Mouse (Mus musculus): ENCODE measurements around the gene C9.

Gene C9

GRCm38 (mm10) chr15:6483561-6483960 lies 38.4 kb downstream of the C9 start:
- no peak for DNase-seq (ENCODE audit: low spot score in 2 of 2)

- no peak for DNase-seq (ENCODE audit: low spot score in 2 of 2)
These were observed 47.3 kb downstream of the C9 start for GRCm38 (mm10) chr15:6492386-6492785.

- DNase-seq (ENCODE audit: low spot score in 2 of 2): no peak
These were observed 53.4 kb downstream of the C9 start for GRCm38 (mm10) chr15:6498396-6499070.

DNA sequence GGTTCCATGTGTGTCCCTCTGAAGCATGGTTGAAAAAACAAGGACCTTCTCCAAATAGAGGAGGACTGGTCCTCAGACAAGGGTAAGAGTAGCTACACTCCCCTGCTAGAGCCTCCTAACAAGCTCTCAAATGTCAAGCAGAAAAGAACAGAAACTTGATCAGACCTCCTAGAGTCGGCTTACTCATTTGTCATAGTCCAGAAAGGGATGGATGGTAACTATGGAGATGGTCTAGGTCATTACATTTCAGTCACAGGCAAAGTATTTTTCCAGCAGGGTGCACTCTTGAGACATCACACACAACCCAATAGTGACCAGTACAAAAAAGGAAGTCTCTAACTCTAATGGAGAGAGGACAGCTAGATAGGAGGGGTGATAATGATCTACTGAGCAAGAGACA lies 55.7 kb downstream of the C9 start:
- peak in 1 of 2 experiments; percentile 11 for DNase-seq (ENCODE audit: low spot score in 2 of 2)

- DNase-seq (ENCODE audit: low spot score in 2 of 2): no peak
These were observed 72.4 kb downstream of the C9 start for GRCm38 (mm10) chr15:6517525-6517924.

DNA sequence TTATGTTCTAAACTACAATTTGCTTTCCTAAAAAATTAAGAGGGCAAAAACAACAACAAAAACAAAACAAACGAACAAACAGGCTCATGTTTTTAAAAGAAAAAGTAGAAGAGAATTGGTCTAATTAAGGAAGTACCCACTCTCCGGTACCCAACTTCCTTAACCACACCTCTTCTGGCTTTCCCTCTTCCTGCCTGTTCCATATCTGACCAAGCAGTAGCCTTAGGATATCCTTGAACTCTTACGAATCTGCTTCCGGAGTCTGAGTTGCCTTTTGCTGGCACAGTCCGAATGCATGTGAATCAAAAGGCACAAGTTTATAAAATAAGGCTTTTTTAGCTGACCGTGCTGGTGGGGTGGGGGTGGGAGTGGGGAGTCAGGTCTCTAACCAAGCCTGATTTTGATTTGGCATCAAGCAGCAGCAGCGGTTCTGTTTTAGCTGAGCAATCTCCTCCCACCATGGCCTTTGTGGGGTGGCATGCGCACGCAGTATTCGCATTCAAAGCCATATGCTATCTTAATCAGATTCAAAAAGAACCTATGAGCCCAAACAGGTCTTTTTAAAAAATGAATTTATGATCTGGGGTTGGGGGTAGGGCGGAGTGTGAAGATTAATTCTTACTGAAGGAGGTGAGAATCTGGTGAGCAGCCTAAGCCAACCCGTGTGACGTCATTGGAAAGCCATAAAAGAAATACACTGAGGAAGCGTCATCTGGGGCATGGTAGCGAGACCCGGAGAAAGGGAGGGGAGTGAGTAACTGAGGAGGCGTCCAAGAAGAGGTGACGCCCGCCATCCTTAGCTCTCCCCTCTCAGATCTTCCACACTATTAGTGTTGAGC lies 74.5 kb downstream of the C9 start:
- DNase-seq (ENCODE audit: low spot score in 2 of 2): no peak

- no peak for DNase-seq (ENCODE audit: low spot score in 2 of 2)
These were observed 75.5 kb downstream of the C9 start for GRCm38 (mm10) chr15:6520505-6521155.

DNA sequence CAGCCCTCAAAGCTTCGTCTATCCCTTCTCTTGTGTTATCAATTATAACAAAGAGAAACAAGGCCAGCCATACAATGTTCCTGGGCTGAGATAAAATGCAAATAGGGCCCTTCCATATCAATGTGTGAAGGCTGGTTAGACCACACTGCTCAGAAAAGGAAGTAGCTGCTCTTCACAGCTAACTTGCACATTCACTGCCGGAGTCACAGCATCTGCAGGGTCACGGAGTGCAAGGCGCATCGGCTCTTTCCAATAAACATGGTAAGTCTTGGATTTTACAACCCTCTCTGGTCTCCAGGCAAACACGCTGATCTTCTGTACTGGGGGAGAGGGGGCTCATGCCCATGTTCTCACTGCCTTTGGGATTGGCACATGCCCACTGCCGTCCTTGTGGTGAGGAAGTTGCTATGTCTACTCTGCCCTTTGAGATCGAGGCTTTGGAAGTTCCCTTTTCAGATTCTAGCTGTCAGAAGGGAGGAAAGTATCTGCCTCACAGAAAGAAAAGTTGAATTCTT lies 77.6 kb downstream of the C9 start, which contains the start of gene Fyb:
Gene Fyb (plus strand): TSS at position 201 of the 515 bp plus-strand sequence.
- no peak for DNase-seq (ENCODE audit: low spot score in 2 of 2)

DNA sequence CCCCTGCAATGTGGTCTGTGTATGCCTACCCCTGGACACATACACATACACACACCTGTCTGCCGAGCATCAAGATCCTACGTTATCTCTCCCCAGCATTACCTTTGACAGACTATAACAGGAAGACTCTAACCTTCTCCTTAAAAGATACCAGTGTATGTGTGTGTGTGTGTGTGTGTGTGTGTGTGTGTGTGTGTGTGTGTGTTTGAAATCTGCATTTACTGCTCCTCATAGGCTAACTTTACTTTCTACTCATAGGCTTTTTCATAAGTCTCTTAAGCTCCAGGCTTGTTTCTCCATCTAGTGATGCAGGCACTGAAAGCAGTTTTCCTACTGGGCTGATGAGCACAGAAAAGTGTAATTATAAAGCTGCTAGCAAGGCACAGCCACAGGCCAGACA lies 79.7 kb downstream of the C9 start:
- no peak for DNase-seq (ENCODE audit: low spot score in 2 of 2)

DNA sequence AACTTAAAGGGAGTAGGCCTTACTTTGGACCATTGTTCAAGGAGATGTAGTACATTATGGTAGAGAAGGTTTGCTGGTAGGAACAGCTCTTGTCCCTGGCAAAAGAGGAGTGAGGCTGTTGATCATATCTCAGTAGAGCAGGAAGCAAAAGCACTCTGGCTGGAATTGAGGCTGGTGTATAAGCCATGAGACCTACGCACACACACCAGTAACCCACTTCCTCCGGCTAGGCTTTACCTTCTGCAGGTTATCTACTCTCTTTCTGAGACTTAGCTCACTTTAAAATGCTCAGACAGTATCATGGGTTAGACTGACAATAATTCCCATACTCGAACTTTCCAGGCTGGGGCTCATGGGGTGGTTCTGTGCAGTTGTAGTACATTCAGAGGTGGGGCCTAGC lies 80.3 kb downstream of the C9 start:
- DNase-seq (ENCODE audit: low spot score in 2 of 2): no peak

DNA sequence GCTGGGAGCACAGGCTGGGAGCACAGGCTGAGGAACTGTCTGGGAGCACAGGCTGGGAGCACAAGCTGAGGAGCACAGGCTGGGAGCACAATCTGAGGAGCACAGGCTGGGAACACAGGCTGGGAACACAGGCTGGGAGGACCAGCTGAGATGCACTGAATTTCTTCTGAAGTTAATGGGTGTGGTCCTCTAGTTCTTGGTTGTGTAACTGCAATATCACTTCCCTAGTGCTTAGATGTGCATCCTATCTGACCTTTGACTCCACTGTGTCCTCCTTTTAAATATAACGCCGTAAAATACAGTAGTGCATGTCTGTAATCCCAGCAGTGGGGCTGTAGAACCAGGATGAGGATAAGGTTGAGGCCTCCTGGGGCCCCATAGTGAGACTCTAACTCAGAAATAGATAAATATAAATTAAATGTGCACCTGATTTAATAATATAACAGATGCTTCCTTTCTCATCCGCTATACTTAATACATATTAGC lies 88.8 kb downstream of the C9 start:
- DNase-seq (ENCODE audit: low spot score in 2 of 2): no peak

DNA sequence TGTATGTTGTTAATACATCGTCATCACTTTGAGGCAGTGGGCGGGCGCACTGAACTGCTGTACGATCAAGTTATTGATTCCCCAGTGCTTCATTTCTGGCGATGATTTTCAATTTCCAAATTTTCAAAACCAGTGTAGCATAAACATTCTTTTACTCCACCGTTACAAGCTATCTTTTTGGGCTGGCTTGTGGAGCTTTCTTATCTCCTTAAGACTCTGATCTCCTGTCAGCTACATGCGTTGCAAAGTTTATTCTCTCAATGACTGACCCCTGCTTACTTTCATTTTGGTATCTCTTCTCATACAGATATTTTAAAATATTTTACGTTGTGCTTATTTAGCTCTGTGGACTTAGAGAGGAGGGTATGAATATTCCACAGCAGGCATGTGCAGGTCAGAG lies 89.5 kb downstream of the C9 start:
- no peak for DNase-seq (ENCODE audit: low spot score in 2 of 2)

DNA sequence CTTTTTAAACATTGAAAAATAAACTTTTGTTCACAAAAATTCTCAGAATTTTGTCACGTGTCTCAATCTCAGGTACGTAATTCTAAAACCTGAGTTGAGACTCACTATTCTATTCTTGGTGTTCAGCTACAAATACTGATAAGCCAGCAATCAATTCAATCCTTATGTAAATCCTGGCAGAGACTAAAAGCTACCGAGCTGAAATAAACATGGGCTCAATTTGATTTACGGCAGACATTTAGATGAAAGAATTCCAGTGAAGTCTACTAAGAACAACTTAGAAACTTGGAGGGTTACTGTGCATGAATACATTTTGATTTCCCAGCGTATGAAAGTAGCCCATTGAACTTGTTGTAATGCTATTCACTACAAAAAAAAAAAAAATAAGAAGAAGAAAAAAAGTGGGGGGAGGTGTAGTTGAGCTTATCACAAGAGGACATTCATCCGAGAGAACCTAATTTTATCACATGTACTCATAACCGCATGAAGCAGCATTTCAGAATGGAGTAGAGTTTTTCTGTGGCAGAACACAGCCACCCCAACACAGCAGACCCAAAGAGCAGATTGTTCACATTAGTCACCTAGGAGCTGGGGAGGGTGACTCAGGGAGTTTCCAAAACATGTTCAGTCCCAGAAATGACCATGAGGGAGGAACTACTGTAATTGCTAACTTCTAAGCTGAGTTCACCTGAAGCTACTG lies 94.7 kb downstream of the C9 start:
- no peak for DNase-seq (ENCODE audit: low spot score in 2 of 2)

All from right cerebral cortex, adult 2 months (tissue).